Mouse (Mus musculus) hindbrain, embryonic 14.5 days (tissue): ENCODE data around the gene Gm37240. TPM values are rescaled to one million over a fixed set of nuclear protein-coding genes. Genes with fewer than 3 reads are reported as not detected.

ENCODE experiments used
- ATAC-seq: fragments of 200-750 bp; cut with Nextera tagmentation; 2 replicates; pipeline ENCODE4 v1.8.0; 2017; ENCODE audit warnings: moderate number of reproducible peaks, mild to moderate bottlenecking, moderate TSS enrichment, moderate library complexity; ENCODE audit not compliant: low FRiP score
- DNase-seq: peaks from one replicate; pipeline ENCODE4 v3.0.0-alpha.2; 2015; ENCODE audit warnings: low spot score
- H3K27ac ChIP-seq: fragments of 300-500 bp; sonication (generic); 2 replicates; pipeline ENCODE4 v1.5.1; 2014; ENCODE audit warnings: mild to moderate bottlenecking, moderate library complexity
- H3K27me3 ChIP-seq: fragments of 300-500 bp; sonication (generic); 2 replicates; pipeline ENCODE4 v1.6.1; 2014; ENCODE audit warnings: mild to moderate bottlenecking, low read length, mixed read lengths; ENCODE audit not compliant: control insufficient read depth, insufficient read depth
- H3K36me3 ChIP-seq: fragments of 300-500 bp; sonication (generic); replicated peaks from 2 replicates; pipeline ENCODE4 v1.6.1; 2014; ENCODE audit not compliant: control insufficient read depth, insufficient read depth
- H3K4me1 ChIP-seq: fragments of 300-500 bp; sonication (generic); replicated peaks from 2 replicates; pipeline ENCODE4 v1.6.1; 2014; ENCODE audit warnings: antibody characterized with exemption, low read length, mixed read lengths; ENCODE audit not compliant: control insufficient read depth, insufficient read depth
- H3K4me2 ChIP-seq: fragments of 300-500 bp; sonication (generic); replicated peaks from 2 replicates; pipeline ENCODE4 v1.6.1; 2014; ENCODE audit warnings: mild to moderate bottlenecking, moderate library complexity
- H3K4me3 ChIP-seq: fragments of 300-500 bp; sonication (generic); replicated peaks from 2 replicates; pipeline ENCODE4 v1.5.1; 2014; ENCODE audit warnings: mild to moderate bottlenecking, low read length
- H3K9ac ChIP-seq: fragments of 300-500 bp; sonication (generic); 2 replicates; pipeline ENCODE4 v1.6.1; 2014
- H3K9me3 ChIP-seq: fragments of 300-500 bp; sonication (generic); 2 replicates; pipeline ENCODE4 v1.6.1; 2016; ENCODE audit warnings: low read length; ENCODE audit not compliant: control insufficient read depth
- WGBS: fragments of 180-500 bp; shearing (Covaris S2); extraction: QIAGEN DNeasy Blood & Tissue Kit; methylation state at CpG from one replicate; pipeline ENCODE4 v1.1.7; 2014; 5-methylcytosine and 5-hydroxymethylcytosine counted together
- polyA plus RNA-seq: library from polyadenylated mRNA; unstranded; fragments of >200 nt; fragmentation: Nextera tagmentation; extraction: Ambion mirVana; gene quantifications from 2 replicates; pipeline ENCODE4 v1.2.1, GENCODE M21; 2014

Gm37240 gene
- polyA plus RNA-seq, 1 experiment from 2014 or later, result 0.94 TPM

GRCm38 (mm10) chr3:84985121-84985625 lies 902.1 kb downstream of the Gm37240 start:
- no peak overlapping the region for H3K4me2 ChIP-seq
- no peak overlapping the region for H3K4me3 ChIP-seq
- DNase-seq, result no peak
- no peaks in the 10 kb centered on the region for H3K36me3 ChIP-seq
- WGBS, result 86% methylated on average over 8 of the region's 8 CpGs
- no peak overlapping the region for H3K9ac ChIP-seq
- no peaks in the 10 kb centered on the region for H3K4me1 ChIP-seq
- H3K27ac ChIP-seq, result no peak overlapping the region
- no peaks in the 10 kb centered on the region for H3K27me3 ChIP-seq
- H3K9me3 ChIP-seq, result no peaks in the 10 kb centered on the region
- no peak for ATAC-seq

GRCm38 (mm10) chr3:84982688-84983087 lies 904.6 kb downstream of the Gm37240 start:
- H3K4me3 ChIP-seq, result no peak overlapping the region
- no peaks in the 10 kb centered on the region for H3K4me1 ChIP-seq
- 82% methylated on average over 4 of the region's 4 CpGs for WGBS
- no peaks in the 10 kb centered on the region for H3K9me3 ChIP-seq
- H3K4me2 ChIP-seq, result no peak overlapping the region
- no peaks in the 10 kb centered on the region for H3K27me3 ChIP-seq
- no peak overlapping the region for H3K27ac ChIP-seq
- H3K9ac ChIP-seq, result no peak overlapping the region
- no peak for ATAC-seq
- H3K36me3 ChIP-seq, result peaks cover 12% of the 10 kb centered on the region
- DNase-seq, result no peak

GRCm38 (mm10) chr3:84980158-84980557 lies 907.2 kb downstream of the Gm37240 start:
- 95% methylated on average over 2 of the region's 2 CpGs for WGBS
- ATAC-seq (no peak), DNase-seq (no peak)
- H3K4me2 ChIP-seq, result no peak overlapping the region
- H3K27me3 ChIP-seq, result no peaks in the 10 kb centered on the region
- H3K36me3 ChIP-seq, result peaks cover 34% of the 10 kb centered on the region
- no peaks in the 10 kb centered on the region for H3K4me1 ChIP-seq
- no peak overlapping the region for H3K27ac ChIP-seq
- H3K4me3 ChIP-seq, result no peak overlapping the region
- no peak overlapping the region for H3K9ac ChIP-seq
- H3K9me3 ChIP-seq, result no peaks in the 10 kb centered on the region

GRCm38 (mm10) chr3:84978676-84979075 lies 908.6 kb downstream of the Gm37240 start:
- H3K27ac ChIP-seq, result no peak overlapping the region
- no peaks in the 10 kb centered on the region for H3K9me3 ChIP-seq
- H3K4me2 ChIP-seq, result no peak overlapping the region
- H3K4me1 ChIP-seq, result no peaks in the 10 kb centered on the region
- WGBS, result 85% methylated on average over 11 of the region's 11 CpGs
- no peak overlapping the region for H3K4me3 ChIP-seq
- peaks cover 39% of the 10 kb centered on the region for H3K36me3 ChIP-seq
- ATAC-seq (no peak), DNase-seq (no peak)
- H3K27me3 ChIP-seq, result no peaks in the 10 kb centered on the region
- H3K9ac ChIP-seq, result no peak overlapping the region

- WGBS, result 94% methylated on average over 9 of the region's 9 CpGs
- no peak overlapping the region for H3K9ac ChIP-seq
- DNase-seq (no peak), ATAC-seq (no peak)
- H3K9me3 ChIP-seq, result no peaks in the 10 kb centered on the region
- H3K27ac ChIP-seq, result no peak overlapping the region
- H3K27me3 ChIP-seq, result no peaks in the 10 kb centered on the region
- no peaks in the 10 kb centered on the region for H3K4me1 ChIP-seq
- no peak overlapping the region for H3K4me2 ChIP-seq
- peaks cover 69% of the 10 kb centered on the region for H3K36me3 ChIP-seq
- H3K4me3 ChIP-seq, result no peak overlapping the region
Observed at GRCm38 (mm10) chr3:84974193-84974592, 913.1 kb downstream of the Gm37240 start.

- Histone ChIP-seq H3K9ac (no peak overlapping the region), H3K4me1 (no peaks in the 10 kb centered on the region), H3K9me3 (no peaks in the 10 kb centered on the region), H3K27ac (no peak overlapping the region), H3K4me3 (no peak overlapping the region), H3K36me3 (peaks cover 76% of the 10 kb centered on the region), H3K4me2 (no peak overlapping the region), H3K27me3 (no peaks in the 10 kb centered on the region)
- DNase-seq (no peak), ATAC-seq (no peak)
- WGBS, result 94% methylated on average over 2 of the region's 2 CpGs
Observed at GRCm38 (mm10) chr3:84972881-84973280, 914.4 kb downstream of the Gm37240 start.

- no peak overlapping the region for H3K4me3 ChIP-seq
- H3K9ac ChIP-seq, result no peak overlapping the region
- no peak for ATAC-seq
- WGBS, result 88% methylated on average over 5 of the region's 5 CpGs
- H3K36me3 ChIP-seq, result peaks cover 73% of the 10 kb centered on the region
- no peaks in the 10 kb centered on the region for H3K9me3 ChIP-seq
- no peaks in the 10 kb centered on the region for H3K27me3 ChIP-seq
- no peak for DNase-seq
- no peak overlapping the region for H3K4me2 ChIP-seq
- H3K27ac ChIP-seq, result no peak overlapping the region
- no peaks in the 10 kb centered on the region for H3K4me1 ChIP-seq
Observed at GRCm38 (mm10) chr3:84971561-84971960, 915.8 kb downstream of the Gm37240 start.

GRCm38 (mm10) chr3:84967364-84967763 lies 920.0 kb downstream of the Gm37240 start:
- no peak overlapping the region for H3K27ac ChIP-seq
- DNase-seq, result no peak
- H3K4me1 ChIP-seq, result no peaks in the 10 kb centered on the region
- H3K4me2 ChIP-seq, result no peak overlapping the region
- no peak overlapping the region for H3K4me3 ChIP-seq
- H3K9me3 ChIP-seq, result no peaks in the 10 kb centered on the region
- H3K27me3 ChIP-seq, result no peaks in the 10 kb centered on the region
- no peak overlapping the region for H3K9ac ChIP-seq
- H3K36me3 ChIP-seq, result peaks cover 44% of the 10 kb centered on the region
- ATAC-seq, result no peak
- WGBS, result 93% methylated on average over 4 of the region's 4 CpGs

GRCm38 (mm10) chr3:84965156-84965555 lies 922.2 kb downstream of the Gm37240 start:
- DNase-seq, result no peak
- Histone ChIP-seq H3K9me3 (no peaks in the 10 kb centered on the region), H3K9ac (no peak overlapping the region), H3K27ac (no peak overlapping the region), H3K36me3 (peaks cover 26% of the 10 kb centered on the region), H3K27me3 (no peaks in the 10 kb centered on the region), H3K4me2 (no peak overlapping the region), H3K4me1 (no peaks in the 10 kb centered on the region), H3K4me3 (no peak overlapping the region)
- WGBS, result 93% methylated on average over 5 of the region's 5 CpGs
- ATAC-seq, result no peak

GRCm38 (mm10) chr3:84955857-84956256 lies 931.5 kb downstream of the Gm37240 start:
- Histone ChIP-seq H3K4me3 (no peak overlapping the region), H3K36me3 (peaks cover 9% of the 10 kb centered on the region; the same call in 1 of the 2 replicates), H3K27me3 (no peaks in the 10 kb centered on the region), H3K9ac (no peak overlapping the region), H3K9me3 (no peaks in the 10 kb centered on the region), H3K4me2 (0 out of 2 replicates have a peak overlapping the region, but pooled peaks have one; percentile 17), H3K4me1 (0 out of 2 replicates have a peak, but pooled peaks cover 13% of the 10 kb centered on the region), H3K27ac (no peak overlapping the region)
- ATAC-seq (no peak), DNase-seq (no peak)
- 38% methylated on average over 4 of the region's 4 CpGs for WGBS
